Mouse (Mus musculus) small intestine, adult 2 months (tissue): ENCODE results near the gene Nudt17.

Experiments used
- CTCF ChIP-seq: fragments of 200-500 bp; IDR thresholded peaks from 2 replicates; pipeline ENCODE4 v1.5.1; 2012; ENCODE audit warnings: low read depth, mild to moderate bottlenecking, control low read depth, inconsistent platforms, low read length, moderate library complexity, mixed read lengths; ENCODE audit not compliant: insufficient replicate concordance, insufficient read length; ENCODE audit errors: extremely low read depth
- POLR2A ChIP-seq: fragments of 200-500 bp; IDR thresholded peaks from 2 replicates; pipeline ENCODE4 v1.6.1; 2012; ENCODE audit warnings: low read depth, mild to moderate bottlenecking, control low read depth, inconsistent platforms, low read length, moderate library complexity

DNA sequence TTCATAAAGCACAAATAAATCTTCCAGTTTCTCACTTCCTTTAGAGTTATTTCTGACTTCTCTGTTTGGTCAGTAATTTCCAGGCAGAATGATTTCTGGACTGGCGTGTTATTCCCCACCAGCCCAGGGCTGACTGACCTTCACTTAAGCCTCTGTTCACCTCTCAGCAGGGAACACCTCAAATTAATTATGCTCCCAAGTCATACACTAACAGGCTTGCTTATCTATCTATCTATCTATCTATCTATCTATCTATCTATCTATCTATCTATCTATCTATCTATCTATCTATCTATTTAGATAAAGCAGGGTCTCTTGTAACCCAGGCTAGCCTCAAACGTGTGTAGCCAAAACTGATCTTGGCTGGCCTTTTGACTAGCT, 312 bp upstream of the Nudt17 start:
- TF ChIP-seq POLR2A (no peak), CTCF (no peak)
